Mouse (Mus musculus) limb, embryonic 11.5 days (tissue): ENCODE results near the gene Slc44a5. TPM values are rescaled to one million over a fixed set of nuclear protein-coding genes. Genes with fewer than 3 reads are reported as not detected.

ENCODE experiments used
- ATAC-seq: fragments of 200-750 bp; cut with Nextera tagmentation; 2 replicates; pipeline ENCODE4 v1.8.0; 2017; ENCODE audit warnings: low read depth; ENCODE audit not compliant: insufficient number of reproducible peaks, low FRiP score, low TSS enrichment
- DNase-seq: peaks from one replicate; pipeline ENCODE4 v3.0.0-alpha.2; 2015; ENCODE audit warnings: low spot score
- H3K27ac ChIP-seq: fragments of 300-500 bp; sonication (generic); replicated peaks from 2 replicates; pipeline ENCODE4 v1.5.1; 2014; ENCODE audit warnings: low read depth, mild to moderate bottlenecking, low read length
- H3K27me3 ChIP-seq: fragments of 300-500 bp; sonication (generic); 2 replicates; pipeline ENCODE4 v1.6.1; 2014; ENCODE audit warnings: mild to moderate bottlenecking, low read length, mixed read lengths; ENCODE audit not compliant: control insufficient read depth, insufficient read depth
- H3K36me3 ChIP-seq: fragments of 300-500 bp; sonication (generic); 2 replicates; pipeline ENCODE4 v1.6.1; 2014; ENCODE audit warnings: mild to moderate bottlenecking, low read length, moderate library complexity, mixed read lengths; ENCODE audit not compliant: control insufficient read depth, insufficient read depth
- H3K4me1 ChIP-seq: fragments of 300-500 bp; sonication (generic); 2 replicates; pipeline ENCODE4 v1.6.1; 2014; ENCODE audit warnings: low read length, mixed read lengths; ENCODE audit not compliant: control insufficient read depth, insufficient read depth
- H3K4me2 ChIP-seq: fragments of 300-500 bp; sonication (generic); 2 replicates; pipeline ENCODE4 v1.6.1; 2014; ENCODE audit warnings: low read depth, mild to moderate bottlenecking, moderate library complexity; ENCODE audit not compliant: severe bottlenecking
- H3K4me3 ChIP-seq: fragments of 300-500 bp; sonication (generic); 2 replicates; pipeline ENCODE4 v1.5.1; 2014; ENCODE audit warnings: low read depth, low read length
- H3K9ac ChIP-seq: fragments of 300-500 bp; sonication (generic); 2 replicates; pipeline ENCODE4 v1.6.1; 2014; ENCODE audit warnings: mild to moderate bottlenecking, low read length
- H3K9me3 ChIP-seq: fragments of 300-500 bp; sonication (generic); 2 replicates; pipeline ENCODE4 v1.6.1; 2016; ENCODE audit warnings: low read length; ENCODE audit not compliant: control insufficient read depth
- WGBS: fragments of 180-500 bp; shearing (Covaris S2); extraction: QIAGEN DNeasy Blood & Tissue Kit; methylation state at CpG from one replicate; pipeline ENCODE4 v1.1.7; 2014; 5-methylcytosine and 5-hydroxymethylcytosine counted together
- polyA plus RNA-seq: library from polyadenylated mRNA; unstranded; fragments of >200 nt; fragmentation: Nextera tagmentation; extraction: Ambion mirVana; gene quantifications from 2 replicates; pipeline ENCODE4 v1.2.1, GENCODE M21; 2014

Slc44a5 gene
- polyA plus RNA-seq, 1 experiment from 2014 or later = 0.39 TPM

- DNase-seq = no peak
- no peak overlapping the region for H3K9ac ChIP-seq
- no peak overlapping the region for H3K27ac ChIP-seq
- no peaks in the 10 kb centered on the region for H3K27me3 ChIP-seq
- no peaks in the 10 kb centered on the region for H3K36me3 ChIP-seq
- H3K4me2 ChIP-seq = no peak overlapping the region
- ATAC-seq = peak; percentile 51; the same call in 1 of the 2 replicates
- no peak overlapping the region for H3K4me3 ChIP-seq
- peaks cover 3% of the 10 kb centered on the region; the same call in 1 of the 2 replicates for H3K4me1 ChIP-seq
- WGBS = 53% methylated on average over 7 of the region's 7 CpGs
- no peaks in the 10 kb centered on the region for H3K9me3 ChIP-seq
Measured at GRCm38 (mm10) chr3:154092466-154092865, 119.2 kb downstream of the Slc44a5 start.

- no peak overlapping the region for H3K4me3 ChIP-seq
- DNase-seq = no peak
- no peak overlapping the region for H3K9ac ChIP-seq
- ATAC-seq = no peak
- H3K27me3 ChIP-seq = no peaks in the 10 kb centered on the region
- no peaks in the 10 kb centered on the region for H3K9me3 ChIP-seq
- no peak overlapping the region for H3K4me2 ChIP-seq
- no peaks in the 10 kb centered on the region for H3K36me3 ChIP-seq
- peaks cover 3% of the 10 kb centered on the region; the same call in 1 of the 2 replicates for H3K4me1 ChIP-seq
- H3K27ac ChIP-seq = no peak overlapping the region
- 44% methylated on average over 8 of the region's 8 CpGs for WGBS
Measured at GRCm38 (mm10) chr3:154093745-154094322, 120.6 kb downstream of the Slc44a5 start.

DNA sequence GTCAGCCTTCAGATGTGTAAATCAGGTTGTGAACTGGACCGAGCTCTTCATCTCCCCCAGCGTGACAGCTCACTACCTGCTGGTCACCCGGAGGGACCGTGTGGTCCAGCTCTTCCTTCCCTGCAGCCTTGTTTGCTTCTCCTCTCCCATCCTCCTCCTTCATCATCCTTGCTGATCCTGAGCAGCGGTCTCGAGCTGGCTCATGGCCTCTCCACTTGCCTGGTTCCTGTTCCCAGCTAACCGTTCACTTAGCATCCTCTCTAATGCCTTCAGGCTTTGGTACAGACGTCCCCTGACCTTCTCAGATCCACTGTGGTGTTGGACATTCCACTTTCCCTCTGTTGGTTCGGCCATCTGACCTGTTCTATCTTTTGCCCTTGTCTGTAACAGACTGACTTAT is 128.4 kb downstream of the Slc44a5 start:
- Histone ChIP-seq H3K36me3 (no peaks in the 10 kb centered on the region), H3K27ac (no peak overlapping the region), H3K9ac (no peak overlapping the region), H3K4me2 (no peak overlapping the region), H3K27me3 (no peaks in the 10 kb centered on the region), H3K9me3 (no peaks in the 10 kb centered on the region), H3K4me3 (no peak overlapping the region), H3K4me1 (no peaks in the 10 kb centered on the region)
- 84% methylated on average over 9 of the region's 9 CpGs for WGBS
- DNase-seq (no peak), ATAC-seq (no peak)

DNA sequence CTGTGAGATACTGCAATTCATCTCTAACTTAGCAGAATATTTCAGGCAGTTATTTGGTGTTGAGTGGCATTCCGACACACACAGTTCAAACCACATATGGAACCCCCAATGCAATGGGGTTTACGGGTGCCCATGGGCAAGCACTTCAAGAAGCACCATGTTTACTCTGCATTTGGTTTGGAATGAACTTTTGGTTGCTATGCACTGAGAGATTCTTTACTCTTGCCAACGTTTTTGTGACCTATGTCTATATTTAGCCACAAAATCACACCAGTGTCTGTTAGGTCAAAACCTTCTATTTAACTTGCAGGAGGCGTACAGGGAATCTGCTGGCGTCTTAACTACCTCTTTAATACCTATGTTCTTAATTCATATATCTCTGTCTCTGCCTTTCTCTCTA is 137.3 kb downstream of the Slc44a5 start:
- Histone ChIP-seq H3K4me1 (no peaks in the 10 kb centered on the region; the same call in 1 of the 2 replicates), H3K4me2 (no peak overlapping the region), H3K9me3 (no peaks in the 10 kb centered on the region), H3K36me3 (no peaks in the 10 kb centered on the region), H3K27me3 (no peaks in the 10 kb centered on the region), H3K4me3 (no peak overlapping the region), H3K27ac (no peak overlapping the region), H3K9ac (no peak overlapping the region)
- no peak for DNase-seq
- WGBS = 75% methylated on average over 5 of the region's 5 CpGs
- no peak for ATAC-seq

GRCm38 (mm10) chr3:154111221-154111620 is 138.0 kb downstream of the Slc44a5 start:
- H3K27ac ChIP-seq = no peak overlapping the region
- no peaks in the 10 kb centered on the region; the same call in 1 of the 2 replicates for H3K4me1 ChIP-seq
- no peak overlapping the region for H3K4me3 ChIP-seq
- no peak overlapping the region for H3K4me2 ChIP-seq
- H3K9me3 ChIP-seq = no peaks in the 10 kb centered on the region
- H3K9ac ChIP-seq = no peak overlapping the region
- DNase-seq (no peak), ATAC-seq (no peak)
- H3K36me3 ChIP-seq = no peaks in the 10 kb centered on the region
- H3K27me3 ChIP-seq = no peaks in the 10 kb centered on the region
- WGBS = 53% methylated on average over 5 of the region's 5 CpGs

- Histone ChIP-seq H3K27me3 (no peaks in the 10 kb centered on the region), H3K9me3 (no peaks in the 10 kb centered on the region), H3K4me1 (no peaks in the 10 kb centered on the region; the same call in 1 of the 2 replicates), H3K36me3 (no peaks in the 10 kb centered on the region), H3K4me3 (no peak overlapping the region), H3K27ac (no peak overlapping the region), H3K9ac (no peak overlapping the region), H3K4me2 (no peak overlapping the region)
- no peak for DNase-seq
- ATAC-seq = no peak
- 72% methylated on average over 9 of the region's 9 CpGs for WGBS
Measured at GRCm38 (mm10) chr3:154114991-154115390, 141.8 kb downstream of the Slc44a5 start.

DNA sequence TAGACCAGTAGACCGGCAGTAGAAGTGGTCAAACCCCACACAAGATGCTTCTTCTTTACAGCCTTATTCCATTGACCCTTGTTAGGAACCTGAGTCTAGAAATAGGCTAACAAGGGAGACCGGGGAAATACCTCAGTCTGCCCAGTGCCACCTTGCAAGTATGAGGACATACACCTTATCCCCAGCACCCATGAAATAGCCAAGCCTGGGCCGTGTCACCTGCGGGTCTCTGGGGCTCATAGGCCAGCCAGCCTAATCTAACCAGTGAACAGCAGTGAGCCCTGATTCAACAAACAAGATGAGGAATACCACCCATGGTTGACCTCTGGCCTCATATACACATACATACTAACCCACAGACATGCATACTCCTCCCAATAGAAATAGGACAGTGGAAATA is 142.2 kb downstream of the Slc44a5 start:
- Histone ChIP-seq H3K4me3 (no peak overlapping the region), H3K27ac (no peak overlapping the region), H3K36me3 (no peaks in the 10 kb centered on the region), H3K9me3 (no peaks in the 10 kb centered on the region), H3K9ac (no peak overlapping the region), H3K4me2 (no peak overlapping the region), H3K4me1 (no peaks in the 10 kb centered on the region; the same call in 1 of the 2 replicates), H3K27me3 (no peaks in the 10 kb centered on the region)
- 90% methylated on average over 4 of the region's 4 CpGs for WGBS
- no peak for ATAC-seq
- DNase-seq = no peak

GRCm38 (mm10) chr3:154116000-154116399 is 142.8 kb downstream of the Slc44a5 start:
- 86% methylated on average over 5 of the region's 5 CpGs for WGBS

More at GRCm38 (mm10) chr3:154116000-154116399, 142.8 kb downstream of the Slc44a5 start:
- Histone ChIP-seq H3K27ac (no peak overlapping the region), H3K4me3 (no peak overlapping the region), H3K9ac (no peak overlapping the region), H3K4me1 (no peaks in the 10 kb centered on the region; the same call in 1 of the 2 replicates), H3K27me3 (no peaks in the 10 kb centered on the region), H3K9me3 (no peaks in the 10 kb centered on the region), H3K4me2 (no peak overlapping the region), H3K36me3 (no peaks in the 10 kb centered on the region)
- DNase-seq (no peak), ATAC-seq (no peak)
